Mouse (Mus musculus): ENCODE results near the gene Ear6. TPM values are rescaled to one million over a fixed set of nuclear protein-coding genes. Genes with fewer than 3 reads are reported as not detected.

Ear6 gene
- polyA plus RNA-seq, 1 experiment from 2014 or later, result not detected

DNA sequence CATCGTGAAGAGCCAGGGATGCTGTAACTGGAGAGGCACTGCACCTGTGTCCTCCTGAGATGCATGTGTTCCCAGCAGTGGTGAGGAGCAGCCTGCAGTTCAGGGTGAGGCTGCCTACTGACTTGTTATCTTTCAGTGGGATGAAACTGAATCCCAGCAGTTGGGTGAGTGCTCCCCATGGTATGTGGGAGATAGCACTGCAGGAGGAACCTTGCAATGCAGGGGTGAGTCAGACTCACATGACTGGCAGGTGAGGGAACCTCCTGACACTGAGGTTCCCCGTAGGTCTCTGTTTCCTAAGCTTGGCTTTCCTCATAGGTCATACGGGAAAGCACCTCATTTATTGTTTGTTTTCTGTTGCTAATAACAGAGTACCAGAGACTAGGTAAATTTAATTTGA is 24.0 kb downstream of the Ear6 start:
- Histone ChIP-seq H3K4me1 (replicated peaks) (no peaks in the 10 kb centered on the region), H3K9ac (no peak overlapping the region), H3K4me2 (no peak overlapping the region), H3K27ac (no peak overlapping the region), H3K4me3 (no peak overlapping the region), H3K36me3 (no peaks in the 10 kb centered on the region), H3K9me3 (no peaks in the 10 kb centered on the region), H3K27me3 (no peaks in the 10 kb centered on the region)
- WGBS, result 84% methylated on average over 3 of the region's 3 CpGs
- no peak for ATAC-seq (ENCODE audit: low FRiP score)

DNA sequence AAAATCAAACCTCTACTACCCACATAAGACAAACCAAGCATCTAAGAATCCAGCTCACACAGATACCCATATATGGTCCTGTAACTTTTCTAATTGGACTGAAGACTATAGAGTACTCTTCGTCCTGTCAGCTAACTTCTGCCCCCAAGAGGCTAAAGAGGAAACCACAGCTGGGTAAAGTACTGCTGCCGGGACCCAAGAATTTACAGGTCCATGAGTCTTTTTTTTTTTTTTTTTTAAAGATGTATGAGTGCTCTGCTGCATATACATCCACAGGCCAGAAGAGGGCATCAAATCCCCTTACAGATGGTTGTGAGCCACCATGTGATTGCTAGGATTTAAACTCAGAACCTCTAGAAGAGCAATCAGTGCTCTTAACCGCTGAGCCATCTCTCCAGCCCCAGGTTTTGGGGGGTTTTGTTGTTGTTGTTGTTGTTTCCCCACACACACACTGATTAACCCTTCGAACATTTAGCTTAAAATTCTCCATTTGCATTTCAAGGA is 30.1 kb downstream of the Ear6 start:
- peak overlapping the region; percentile 86 for H3K27ac ChIP-seq
- no peaks in the 10 kb centered on the region for H3K9me3 ChIP-seq
- peaks cover 21% of the 10 kb centered on the region for H3K4me1 ChIP-seq (replicated peaks)
- peak overlapping the region; percentile 62; the same call in 1 of the 2 replicates for H3K9ac ChIP-seq
- peaks cover 25% of the 10 kb centered on the region for H3K36me3 ChIP-seq
- H3K27me3 ChIP-seq, result no peaks in the 10 kb centered on the region
- H3K4me3 ChIP-seq, result peak overlapping the region; percentile 77
- peak overlapping the region; percentile 71 for H3K4me2 ChIP-seq
- WGBS, result under 1% methylated on average over 4 of the region's 4 CpGs
- ATAC-seq (ENCODE audit: low FRiP score), result peak; percentile 35

DNA sequence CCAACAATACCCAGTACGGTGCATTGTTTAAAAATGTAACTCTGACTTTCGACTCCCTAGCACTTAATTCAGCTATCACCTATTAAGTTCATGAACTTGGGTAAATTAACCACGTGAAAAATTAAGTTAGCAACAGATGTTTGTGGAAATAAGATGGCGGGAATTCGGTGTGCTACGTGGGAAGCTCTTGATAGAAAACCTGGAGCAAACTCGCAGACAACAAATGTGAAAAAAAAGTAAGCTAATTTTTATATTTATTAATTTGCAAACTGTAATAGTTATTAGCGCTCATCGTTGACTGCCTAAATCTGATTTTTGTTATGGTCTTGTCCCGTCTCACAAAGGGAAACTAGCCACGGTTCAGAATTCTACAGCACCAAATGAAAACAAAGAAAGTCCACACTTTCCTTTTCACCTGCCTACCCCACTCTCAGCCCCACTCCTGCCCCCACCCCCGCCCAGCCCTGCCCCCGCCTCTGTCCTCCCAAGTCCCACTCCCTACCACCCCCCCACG is 30.6 kb downstream of the Ear6 start:
- 2% methylated on average over 14 of the region's 14 CpGs for WGBS
- Histone ChIP-seq H3K4me2 (peak overlapping the region; percentile 71), H3K27ac (peak overlapping the region; percentile 86), H3K9me3 (no peaks in the 10 kb centered on the region), H3K36me3 (peaks cover 30% of the 10 kb centered on the region), H3K27me3 (no peaks in the 10 kb centered on the region), H3K9ac (peak overlapping the region; percentile 62), H3K4me3 (peak overlapping the region; percentile 77), H3K4me1 (replicated peaks) (peaks cover 21% of the 10 kb centered on the region)
- peak; percentile 52 for ATAC-seq (ENCODE audit: low FRiP score)

DNA sequence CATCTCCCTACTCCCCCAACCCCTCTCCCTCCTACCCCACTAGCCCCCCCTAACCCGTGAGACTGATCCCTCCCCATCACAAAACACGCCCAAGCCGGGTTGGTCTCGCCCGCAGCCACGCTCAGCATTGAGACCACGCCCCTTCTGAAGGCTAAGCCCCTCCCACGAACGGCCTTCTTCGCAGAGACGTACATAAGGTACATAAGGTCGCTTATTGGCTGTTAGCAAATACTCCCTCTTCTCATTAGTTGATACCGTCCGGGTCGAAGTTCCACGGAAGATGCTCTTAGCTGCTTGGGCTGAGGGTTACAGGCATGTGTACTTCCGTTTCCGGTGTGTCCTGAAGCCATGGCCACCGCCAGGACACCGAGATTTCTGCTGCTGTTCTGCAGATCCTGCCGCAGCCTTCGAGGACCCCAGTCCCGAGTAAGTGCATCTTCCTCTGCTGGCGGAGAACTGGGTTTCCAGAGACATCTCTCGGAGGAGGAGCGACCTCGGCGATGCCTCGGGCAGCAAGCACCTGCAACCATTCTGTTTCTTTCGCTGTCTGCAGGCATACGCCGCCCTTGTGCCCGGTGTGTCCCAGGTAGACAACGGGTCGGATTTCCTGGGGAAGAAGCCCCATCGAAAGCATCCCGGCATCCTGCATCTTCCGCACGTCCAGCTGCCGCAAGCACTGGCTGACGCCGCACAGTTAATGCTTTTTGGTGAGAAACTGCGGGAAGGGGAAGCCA is 31.3 kb downstream of the Ear6 start, which contains the start of gene Mettl17:
Mettl17 (plus strand) TSS at position 245 of the 734 bp plus-strand sequence.
- H3K4me1 ChIP-seq (replicated peaks), result peaks cover 21% of the 10 kb centered on the region
- H3K27me3 ChIP-seq, result no peaks in the 10 kb centered on the region
- peak within 1 kb of the TSS; percentile 71 for H3K4me2 ChIP-seq
- peak; percentile 98 for ATAC-seq (ENCODE audit: low FRiP score)
- H3K9ac ChIP-seq, result peak within 1 kb of the TSS; percentile 91
- peak within 1 kb of the TSS; percentile 86 for H3K27ac ChIP-seq
- WGBS, result under 1% methylated on average over 43 of the region's 43 CpGs
- H3K36me3 ChIP-seq, result peaks cover 37% of the 10 kb centered on the region
- H3K4me3 ChIP-seq, result peak within 1 kb of the TSS; percentile 77
- no peaks in the 10 kb centered on the region for H3K9me3 ChIP-seq

DNA sequence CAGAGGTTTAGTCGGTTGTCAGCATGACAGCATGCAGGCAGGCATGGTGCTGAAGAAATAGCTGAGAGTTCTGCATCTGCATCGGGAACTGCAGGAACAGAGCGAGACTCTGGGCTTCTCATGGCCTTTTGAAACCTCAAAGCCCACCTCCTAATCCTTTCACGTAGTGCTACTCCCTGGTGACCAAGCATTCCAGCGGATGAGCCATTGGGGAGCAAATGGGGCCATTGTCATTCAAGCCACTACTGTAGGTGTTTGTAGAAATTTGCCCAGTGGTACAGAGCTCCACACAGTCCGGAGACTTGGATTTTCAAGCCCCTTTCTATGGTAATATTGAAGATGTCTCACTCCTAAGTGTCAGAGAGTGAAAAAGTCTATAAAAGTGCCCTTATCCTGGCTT is 32.6 kb downstream of the Ear6 start:
- Histone ChIP-seq H3K4me2 (peak overlapping the region; percentile 71), H3K27ac (no peak overlapping the region), H3K36me3 (peaks cover 50% of the 10 kb centered on the region), H3K4me1 (replicated peaks) (peaks cover 21% of the 10 kb centered on the region), H3K9ac (peak overlapping the region; percentile 91), H3K27me3 (no peaks in the 10 kb centered on the region), H3K9me3 (no peaks in the 10 kb centered on the region), H3K4me3 (peak overlapping the region; percentile 77)
- WGBS, result 53% methylated on average over 6 of the region's 6 CpGs
- ATAC-seq (ENCODE audit: low FRiP score), result no peak

DNA sequence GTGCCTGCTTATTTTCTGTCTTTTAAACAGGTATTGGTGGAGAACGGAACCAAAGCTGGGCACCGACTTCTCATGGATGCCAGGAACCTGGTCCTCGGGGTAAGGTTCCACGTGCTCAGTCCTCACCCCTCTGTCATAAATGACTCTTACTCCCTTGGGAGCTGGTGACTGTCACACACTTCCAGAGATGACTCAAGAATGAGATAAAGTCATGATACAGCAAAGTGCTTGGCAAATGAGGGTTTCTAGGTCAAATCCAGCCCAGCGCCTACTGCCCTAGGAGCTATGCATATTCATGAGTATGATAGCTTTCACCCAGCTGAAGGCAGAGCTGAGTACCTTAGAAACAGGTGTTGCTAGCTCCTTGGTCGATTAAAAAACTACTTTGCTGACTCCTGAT is 36.3 kb downstream of the Ear6 start:
- Histone ChIP-seq H3K4me3 (no peak overlapping the region), H3K9me3 (no peaks in the 10 kb centered on the region), H3K36me3 (peaks cover 82% of the 10 kb centered on the region), H3K4me2 (no peak overlapping the region), H3K4me1 (replicated peaks) (peaks cover 18% of the 10 kb centered on the region), H3K9ac (no peak overlapping the region), H3K27me3 (no peaks in the 10 kb centered on the region), H3K27ac (no peak overlapping the region)
- WGBS, result 87% methylated on average over 6 of the region's 6 CpGs
- no peak for ATAC-seq (ENCODE audit: low FRiP score)

DNA sequence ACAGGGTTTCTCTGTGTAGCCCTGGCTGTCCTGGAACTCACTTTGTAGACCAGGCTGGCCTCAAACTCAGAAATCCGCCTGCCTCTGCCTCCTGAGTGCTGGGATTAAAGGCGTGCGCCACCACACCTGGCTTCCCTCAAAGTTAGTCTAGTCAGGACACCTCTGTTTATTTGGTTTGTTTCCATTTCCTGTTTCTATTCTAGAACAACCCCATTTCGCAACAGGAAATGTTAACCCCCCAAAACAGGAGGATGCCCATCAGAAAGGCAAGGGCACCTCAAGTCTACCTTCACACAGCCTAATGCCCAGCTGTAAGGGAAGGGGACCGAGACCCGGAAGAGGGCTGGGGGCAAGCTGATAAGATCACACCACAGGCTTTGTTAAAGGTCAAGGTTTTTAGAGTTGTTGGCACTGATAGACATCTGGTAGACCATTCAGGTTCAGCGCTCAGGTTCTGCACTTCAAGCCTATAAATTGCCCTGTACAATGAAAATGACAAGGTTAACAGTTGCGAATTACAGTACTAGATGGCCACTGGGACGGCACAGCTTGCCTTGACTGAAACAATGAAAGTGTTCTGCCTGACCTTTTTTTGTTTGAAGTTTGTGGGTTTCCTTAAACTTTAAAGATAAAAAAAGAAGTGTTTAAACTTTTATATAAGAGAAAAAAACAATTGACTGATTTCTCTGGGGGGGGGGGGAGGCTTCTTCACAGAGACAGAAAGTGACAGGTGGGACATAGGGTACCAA is 38.9 kb downstream of the Ear6 start, which contains the start of gene Slc39a2:
Slc39a2 (plus strand) TSS at position 699 of the 749 bp plus-strand sequence.
- Histone ChIP-seq H3K27ac (no peak within 1 kb of the TSS), H3K9ac (no peak within 1 kb of the TSS), H3K4me2 (no peak within 1 kb of the TSS), H3K36me3 (peaks cover 84% of the 10 kb centered on the region), H3K4me1 (replicated peaks) (no peaks in the 10 kb centered on the region), H3K27me3 (no peaks in the 10 kb centered on the region), H3K4me3 (no peak within 1 kb of the TSS), H3K9me3 (no peaks in the 10 kb centered on the region)
- WGBS, result 96% methylated on average over 9 of the region's 9 CpGs
- ATAC-seq (ENCODE audit: low FRiP score), result no peak

DNA sequence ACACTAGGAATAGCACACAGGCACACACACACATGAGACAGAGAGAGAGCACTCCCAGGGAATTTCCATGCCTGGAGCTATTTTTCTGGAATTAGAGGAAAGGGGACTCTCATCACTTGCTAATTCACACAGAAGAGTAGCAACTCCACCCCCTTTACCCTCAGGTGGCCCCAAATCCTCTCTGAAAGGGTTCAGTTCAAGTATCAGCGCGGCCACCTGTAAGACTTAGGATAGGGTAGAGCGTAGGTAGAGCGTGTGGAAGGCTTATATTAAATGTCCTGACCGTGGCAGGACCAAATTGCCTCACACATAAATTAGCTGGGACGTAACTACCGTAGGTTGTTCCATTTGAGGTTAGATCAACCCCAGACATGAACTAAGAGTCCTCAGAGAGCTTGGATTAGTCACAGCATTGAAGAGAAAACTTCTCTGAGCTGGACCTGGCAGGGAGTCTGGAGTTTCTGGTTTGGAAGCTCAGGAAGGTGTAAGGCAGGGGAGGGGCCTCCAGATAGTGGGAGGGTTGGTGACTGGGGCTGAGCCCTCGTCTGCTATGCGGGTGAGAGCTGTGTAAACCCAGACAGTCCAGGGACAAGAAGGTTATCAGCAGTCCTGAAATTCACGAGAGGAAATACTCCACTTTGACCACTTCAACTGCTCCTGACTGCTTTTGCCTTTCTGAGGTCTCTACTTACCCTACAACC is 39.7 kb downstream of the Ear6 start:
- H3K36me3 ChIP-seq, result peaks cover 75% of the 10 kb centered on the region
- no peak overlapping the region for H3K9ac ChIP-seq
- H3K4me2 ChIP-seq, result no peak overlapping the region
- WGBS, result 37% methylated on average over 10 of the region's 10 CpGs
- H3K9me3 ChIP-seq, result no peaks in the 10 kb centered on the region
- no peaks in the 10 kb centered on the region for H3K4me1 ChIP-seq (replicated peaks)
- ATAC-seq (ENCODE audit: low FRiP score), result no peak
- no peak overlapping the region for H3K27ac ChIP-seq
- no peak overlapping the region for H3K4me3 ChIP-seq
- H3K27me3 ChIP-seq, result no peaks in the 10 kb centered on the region

DNA sequence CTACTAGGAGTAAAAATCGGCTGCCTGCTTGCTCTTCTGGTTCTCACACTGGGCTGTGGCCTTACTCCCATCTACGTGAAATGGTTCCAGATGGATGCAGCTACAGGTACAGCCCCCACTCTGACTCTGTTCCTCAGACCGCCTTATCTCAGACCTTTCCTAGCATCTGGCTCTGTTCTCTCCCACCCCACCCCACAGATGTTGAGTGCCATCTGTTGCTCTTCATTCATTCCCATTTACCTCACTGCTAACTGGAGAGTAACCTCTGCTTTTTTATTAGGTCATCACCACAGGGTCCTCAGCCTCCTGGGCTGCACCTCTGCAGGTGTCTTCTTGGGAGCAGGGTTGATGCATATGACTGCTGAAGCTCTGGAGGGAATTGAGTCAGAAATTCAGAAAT is 40.3 kb downstream of the Ear6 start:
- H3K4me3 ChIP-seq, result no peak overlapping the region
- 70% methylated on average over 3 of the region's 3 CpGs for whole genome bisulfite sequencing
- H3K9me3 ChIP-seq, result no peaks in the 10 kb centered on the region
- H3K4me1 ChIP-seq (replicated peaks), result no peaks in the 10 kb centered on the region
- H3K9ac ChIP-seq, result no peak overlapping the region
- H3K27me3 ChIP-seq, result no peaks in the 10 kb centered on the region
- H3K4me2 ChIP-seq, result no peak overlapping the region
- H3K36me3 ChIP-seq, result peaks cover 69% of the 10 kb centered on the region
- no peak overlapping the region for H3K27ac ChIP-seq
- ATAC-seq (ENCODE audit: low FRiP score), result no peak

DNA sequence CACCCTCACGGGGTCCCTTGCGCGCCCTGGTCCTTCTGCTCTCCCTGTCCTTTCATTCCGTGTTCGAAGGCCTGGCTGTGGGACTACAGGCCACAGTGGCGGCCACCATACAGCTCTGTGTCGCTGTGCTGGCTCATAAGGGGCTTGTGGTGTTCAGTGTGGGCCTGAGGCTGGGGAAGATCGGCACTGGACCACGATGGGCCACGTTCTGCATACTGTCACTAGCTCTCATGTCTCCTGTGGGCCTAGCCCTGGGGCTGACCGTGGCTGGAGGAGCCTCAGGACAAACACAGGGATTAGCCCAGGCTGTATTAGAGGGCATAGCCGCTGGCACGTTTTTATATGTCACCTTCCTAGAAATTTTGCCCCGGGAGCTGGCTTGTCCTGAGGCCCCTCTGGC is 41.6 kb downstream of the Ear6 start:
- ATAC-seq (ENCODE audit: low FRiP score), result no peak
- peaks cover 57% of the 10 kb centered on the region for H3K36me3 ChIP-seq
- WGBS, result 81% methylated on average over 14 of the region's 14 CpGs

DNA sequence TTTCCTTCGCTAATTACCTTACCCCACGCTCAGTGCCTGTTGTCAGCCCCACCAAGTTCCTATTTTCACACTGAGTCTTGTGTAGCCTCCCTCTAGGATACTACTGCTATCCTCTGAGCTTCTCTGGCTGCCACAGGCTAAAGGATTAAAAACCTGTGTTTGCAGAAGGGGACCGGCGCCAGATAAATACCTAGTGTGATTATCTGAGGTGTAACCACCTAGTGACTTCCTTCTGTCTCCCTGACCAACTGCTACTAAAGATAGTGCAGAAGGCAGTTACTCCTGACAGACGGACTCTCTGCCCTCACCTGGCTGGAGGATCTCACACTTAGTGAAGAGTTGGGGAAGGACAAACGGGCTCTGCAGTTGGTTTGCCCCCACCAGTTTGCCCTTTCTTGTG is 42.5 kb downstream of the Ear6 start:
- no peak overlapping the region for H3K4me3 ChIP-seq
- no peaks in the 10 kb centered on the region for H3K4me1 ChIP-seq (replicated peaks)
- no peaks in the 10 kb centered on the region for H3K9me3 ChIP-seq
- H3K36me3 ChIP-seq, result peaks cover 47% of the 10 kb centered on the region
- WGBS, result 92% methylated on average over 6 of the region's 6 CpGs
- H3K27me3 ChIP-seq, result no peaks in the 10 kb centered on the region
- H3K27ac ChIP-seq, result no peak overlapping the region
- ATAC-seq (ENCODE audit: low FRiP score), result no peak
- H3K4me2 ChIP-seq, result no peak overlapping the region
- no peak overlapping the region for H3K9ac ChIP-seq

More for the DNA sequence above, 41.6 kb downstream of the Ear6 start:
- no peak overlapping the region for H3K27ac ChIP-seq
- no peaks in the 10 kb centered on the region for H3K9me3 ChIP-seq
- H3K4me2 ChIP-seq, result no peak overlapping the region
- no peak overlapping the region for H3K4me3 ChIP-seq
- H3K4me1 ChIP-seq (replicated peaks), result no peaks in the 10 kb centered on the region
- no peaks in the 10 kb centered on the region for H3K27me3 ChIP-seq
- no peak overlapping the region for H3K9ac ChIP-seq
